Mouse (Mus musculus) activated CD4-positive, CD25-positive, alpha-beta regulatory T cell, adult 4 months (primary cell): ENCODE results near the gene Med12l. TPM values are rescaled to one million over a fixed set of nuclear protein-coding genes. Genes with fewer than 3 reads are reported as not detected.
A peak's percentile ranks its signal among the peaks of the same experiment; 100 is the strongest.

Source experiments
- ATAC-seq: one replicate; pipeline ENCODE4 v1.8.0; 2017
- polyA plus RNA-seq, 2 experiments: library from polyadenylated mRNA; unstranded; fragments of 100-300 nt; shearing (Covaris generic); gene quantifications; one replicate each; pipeline ENCODE4 v1.2.1; 2017

Med12l gene
- under 1 TPM; 0.11 to 0.53 TPM for polyA plus RNA-seq

DNA sequence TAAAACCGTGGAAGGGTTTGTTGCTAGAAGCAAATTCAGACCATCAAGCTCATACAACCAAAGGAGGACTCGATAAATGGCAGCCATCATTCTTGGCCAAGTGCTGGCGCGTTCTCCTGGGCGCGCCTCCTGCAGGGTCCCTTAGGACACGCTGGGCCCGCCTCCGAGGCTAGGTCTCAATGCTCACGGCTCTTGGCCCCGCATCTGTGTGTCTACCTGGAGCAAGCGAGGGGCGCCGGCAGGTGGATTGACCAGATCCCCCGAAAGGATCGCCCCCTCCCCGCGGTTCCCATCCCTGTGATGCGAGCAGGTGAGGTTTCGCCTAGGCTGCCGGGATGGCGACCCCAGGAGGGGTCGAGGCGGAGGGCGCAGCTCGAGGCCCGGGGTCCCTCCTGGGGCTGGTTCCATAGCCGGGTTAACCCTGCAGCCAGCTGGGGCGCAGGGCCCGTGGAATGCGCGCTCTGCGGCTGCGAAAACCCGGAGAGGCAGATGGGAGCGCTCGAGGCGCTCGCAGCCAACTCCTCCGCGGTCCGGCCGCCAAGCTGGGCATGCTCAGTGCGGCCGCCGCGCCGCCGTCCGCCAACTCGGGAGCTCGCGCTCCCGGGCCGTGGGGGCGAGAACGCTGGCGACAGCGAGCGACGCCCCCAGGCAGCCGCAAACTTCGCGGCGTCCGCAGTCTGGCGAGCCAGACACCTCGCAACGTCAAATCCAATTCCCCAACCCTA, at the start of gene Med12l:
Gene Med12l, plus strand, starts transcription at position 555 of the 725 bp plus-strand sequence.
- no peak for ATAC-seq

DNA sequence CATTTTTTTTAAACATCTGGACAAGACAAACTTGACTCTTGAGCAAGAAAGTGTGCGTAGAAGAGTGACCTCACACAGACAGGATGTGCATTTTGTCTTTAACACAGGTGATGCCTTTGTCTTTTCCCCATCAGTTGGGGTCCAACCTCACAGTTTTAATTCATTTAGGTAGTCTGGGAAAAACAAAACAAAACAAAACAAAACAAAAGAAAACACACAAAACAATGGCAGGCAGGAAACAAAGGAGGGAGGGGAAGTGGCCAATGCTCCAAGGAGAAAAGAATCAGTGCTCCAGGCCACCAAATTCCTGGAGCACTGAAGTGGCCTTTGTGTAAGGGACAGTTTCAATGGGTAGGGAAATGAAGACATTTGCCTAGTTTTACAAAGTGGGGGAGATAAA, 44.5 kb upstream of the Med12l start:
- no peak for ATAC-seq

GRCm38 (mm10) chr3:58977413-58977812, 28.2 kb upstream of the Med12l start:
- no peak for ATAC-seq

GRCm38 (mm10) chr3:58977906-58978622, 27.6 kb upstream of the Med12l start:
- no peak for ATAC-seq

DNA sequence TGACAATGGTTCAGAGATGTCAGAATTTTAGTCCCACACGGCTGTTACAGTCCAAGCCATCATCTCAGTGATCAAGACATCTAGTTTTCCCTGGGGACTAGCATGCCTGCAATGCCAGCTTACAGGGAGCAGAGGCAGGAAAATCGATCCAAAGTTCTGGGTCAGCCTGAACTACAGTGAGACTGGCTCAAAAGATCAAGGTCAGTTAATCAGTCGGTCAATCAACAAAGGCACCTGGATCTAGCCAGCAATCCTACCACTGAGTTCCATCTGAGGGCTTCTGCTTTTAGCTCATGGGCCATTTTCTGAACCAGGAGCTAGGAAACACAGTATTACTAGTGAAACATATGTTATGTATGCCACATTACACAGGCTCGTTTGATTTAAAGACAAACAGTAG, 25.0 kb upstream of the Med12l start:
- no peak for ATAC-seq

GRCm38 (mm10) chr3:58982896-58983837, 22.5 kb upstream of the Med12l start:
- peak; percentile 32 for ATAC-seq

DNA sequence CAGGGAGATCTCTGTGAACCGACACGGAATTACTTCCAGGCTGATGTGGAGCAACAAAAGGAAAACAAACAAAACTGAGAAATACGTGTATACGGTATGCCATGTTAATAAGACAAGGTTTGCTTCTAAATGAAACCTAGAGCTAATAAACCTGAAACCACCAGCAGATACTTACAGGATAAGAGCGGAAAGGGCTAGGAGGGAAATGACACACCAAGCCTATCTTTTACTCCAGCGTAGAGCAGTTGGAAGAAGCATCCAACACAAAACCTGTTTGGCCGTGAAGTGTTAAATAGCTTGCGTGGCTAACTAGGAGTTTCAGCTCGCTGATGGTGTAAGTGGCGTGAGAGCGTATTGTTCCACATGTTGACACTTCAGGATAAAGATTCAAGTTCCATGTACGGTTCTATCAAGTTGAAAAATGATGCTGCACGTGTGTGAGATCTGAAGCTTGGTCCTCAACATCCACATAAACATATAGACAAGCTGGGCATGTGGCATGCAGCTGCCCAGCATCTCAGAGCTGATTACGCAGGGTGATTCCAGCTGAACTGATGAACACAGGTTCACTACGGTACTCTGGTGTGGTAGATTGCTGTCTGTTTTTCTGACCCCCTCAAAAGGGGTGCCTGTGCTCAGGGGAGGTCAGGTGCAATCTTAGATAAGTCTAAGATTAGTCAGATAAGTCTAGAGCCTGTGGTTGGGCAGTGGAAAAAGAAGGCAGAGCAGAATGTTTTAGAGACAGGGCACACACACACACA, 21.6 kb upstream of the Med12l start:
- no peak for ATAC-seq

DNA sequence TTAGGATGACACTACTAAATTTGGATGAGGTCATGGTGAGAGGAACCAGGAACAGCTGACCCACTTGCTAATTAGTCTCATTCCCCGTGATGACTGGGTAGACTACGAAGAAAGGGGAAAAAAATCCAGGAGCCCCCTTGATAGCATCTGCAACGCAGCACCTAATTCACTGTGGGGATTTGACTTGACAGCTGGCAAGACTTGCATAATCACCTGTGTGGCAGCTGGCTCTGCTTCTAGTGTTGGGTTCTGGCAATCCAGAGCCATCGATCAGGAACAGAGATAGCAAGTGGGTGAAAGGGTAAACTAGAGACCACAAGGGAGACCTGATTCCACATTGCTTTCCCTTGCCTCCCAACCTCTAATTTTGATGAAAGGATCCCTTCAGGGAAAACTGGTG, 19.8 kb upstream of the Med12l start:
- no peak for ATAC-seq

GRCm38 (mm10) chr3:58989374-58989773, 16.3 kb upstream of the Med12l start:
- no peak for ATAC-seq

DNA sequence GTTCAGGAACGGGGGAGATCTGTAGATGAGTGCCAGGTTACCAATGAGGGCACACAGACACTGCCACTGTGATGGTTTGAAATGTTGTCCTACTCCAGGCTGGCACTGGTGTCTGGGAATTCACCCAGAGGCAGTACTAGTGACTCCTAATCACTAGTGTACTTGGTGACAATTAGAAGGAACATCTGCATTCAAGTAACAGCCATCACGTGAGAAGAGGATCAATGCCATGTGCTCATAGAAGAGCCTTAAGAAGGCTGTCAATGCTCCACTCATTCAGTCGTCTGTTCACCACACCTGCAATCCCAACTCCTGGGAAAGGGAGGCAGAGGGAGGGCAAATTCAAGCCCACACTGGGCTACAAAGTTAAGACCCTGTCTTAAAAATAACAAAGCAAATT, 15.1 kb upstream of the Med12l start:
- ATAC-seq: no peak

DNA sequence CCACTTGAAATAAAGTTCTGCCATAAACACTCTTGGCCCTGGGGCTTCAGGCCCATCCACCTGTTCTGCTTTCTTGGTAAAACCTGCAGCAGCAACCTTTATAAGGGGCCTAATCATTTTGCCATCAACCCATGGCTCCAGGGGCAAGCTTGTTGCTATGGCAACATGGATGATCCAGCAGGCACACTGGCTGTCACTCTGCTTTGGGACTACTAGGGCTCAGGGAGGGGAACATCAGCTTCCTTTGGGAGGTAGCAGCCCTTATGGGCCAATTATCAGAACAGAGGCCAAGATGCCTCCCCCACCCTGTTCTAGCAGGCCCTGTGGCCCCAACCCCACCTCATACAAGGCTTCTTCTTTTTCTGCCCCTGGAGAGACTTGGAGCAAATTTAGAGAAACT, 13.5 kb upstream of the Med12l start:
- ATAC-seq: no peak

DNA sequence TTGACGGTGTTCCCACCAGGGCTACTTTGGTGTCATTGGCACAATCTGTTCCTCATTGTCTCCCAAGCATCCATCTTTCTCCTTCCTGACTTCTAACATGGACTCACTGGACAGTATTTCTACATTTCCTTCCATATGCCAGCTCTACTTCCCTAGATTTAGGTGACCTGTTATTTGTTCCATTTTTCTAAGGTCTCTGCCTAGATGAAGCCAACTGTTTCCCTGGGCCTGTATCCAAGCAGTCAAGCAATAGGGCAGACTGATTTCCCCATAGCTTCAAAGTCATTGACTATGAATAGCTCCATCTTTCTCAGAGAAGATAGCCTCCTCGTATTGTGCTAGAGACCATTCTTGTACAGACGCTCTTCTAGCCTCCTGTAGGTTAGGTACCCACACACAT, 12.0 kb upstream of the Med12l start:
- no peak for ATAC-seq

DNA sequence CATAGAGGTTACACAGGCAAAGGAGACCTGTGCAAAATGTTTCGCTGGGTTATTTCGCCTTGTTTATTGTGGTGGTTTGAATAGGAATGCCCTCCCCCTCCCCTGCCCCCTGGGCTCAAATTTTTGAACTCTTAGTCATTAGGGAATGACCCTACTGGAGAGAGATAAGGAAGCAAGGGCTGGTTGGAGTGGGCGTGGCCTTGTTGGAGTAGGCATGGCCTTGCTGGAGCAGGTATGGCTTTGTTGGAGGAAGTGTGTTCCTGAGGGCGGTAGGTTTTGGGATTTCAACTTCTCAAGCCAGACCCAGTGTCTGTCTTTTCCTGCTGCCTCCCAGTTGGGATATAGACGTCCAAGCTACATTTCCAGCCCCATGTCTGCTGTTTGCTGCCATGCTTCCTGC, 1.9 kb upstream of the Med12l start:
- no peak for ATAC-seq

DNA sequence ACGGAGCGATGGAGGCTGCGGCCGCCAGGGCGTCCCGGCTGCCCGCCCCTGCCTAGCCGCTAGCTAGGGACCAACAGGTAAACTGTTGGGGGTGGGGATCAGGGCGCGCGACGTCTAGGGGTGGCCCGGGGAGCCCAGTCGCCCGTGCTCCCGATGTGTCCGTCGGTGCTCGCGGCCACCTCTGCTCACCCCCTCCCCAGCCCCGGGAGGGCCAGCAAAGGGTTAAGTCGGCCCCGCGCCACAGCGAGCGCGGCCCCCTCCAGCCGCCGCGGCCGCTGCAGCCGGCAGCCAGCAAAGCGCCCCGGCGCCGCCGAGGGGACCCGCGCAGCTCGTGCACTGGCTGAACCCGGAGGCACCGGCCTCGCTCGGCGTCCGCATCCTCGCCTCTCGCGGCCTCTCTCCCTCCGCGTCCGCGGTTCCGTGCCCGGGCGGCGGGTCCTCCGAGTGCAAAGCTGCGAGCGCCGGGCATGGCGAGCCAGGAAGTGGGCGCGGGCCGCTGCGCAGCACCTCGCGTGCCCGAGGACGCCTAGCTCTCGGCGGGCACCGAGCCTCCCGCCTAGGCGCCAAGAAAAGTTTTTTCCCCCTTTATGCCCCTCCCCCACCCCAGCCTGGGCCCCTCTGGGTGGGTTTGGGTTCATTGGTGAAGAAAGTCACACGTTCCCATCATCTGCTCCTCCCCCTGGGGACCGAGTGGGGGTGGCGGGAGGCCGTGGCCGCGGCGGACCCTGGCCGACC, 538 bp downstream of the Med12l start:
- no peak for ATAC-seq

GRCm38 (mm10) chr3:59006731-59007441, 1.3 kb downstream of the Med12l start:
- ATAC-seq: no peak

- ATAC-seq: no peak
These were observed 4.7 kb downstream of the Med12l start for GRCm38 (mm10) chr3:59010276-59010675.

GRCm38 (mm10) chr3:59015698-59016412, 10.2 kb downstream of the Med12l start:
- no peak for ATAC-seq

DNA sequence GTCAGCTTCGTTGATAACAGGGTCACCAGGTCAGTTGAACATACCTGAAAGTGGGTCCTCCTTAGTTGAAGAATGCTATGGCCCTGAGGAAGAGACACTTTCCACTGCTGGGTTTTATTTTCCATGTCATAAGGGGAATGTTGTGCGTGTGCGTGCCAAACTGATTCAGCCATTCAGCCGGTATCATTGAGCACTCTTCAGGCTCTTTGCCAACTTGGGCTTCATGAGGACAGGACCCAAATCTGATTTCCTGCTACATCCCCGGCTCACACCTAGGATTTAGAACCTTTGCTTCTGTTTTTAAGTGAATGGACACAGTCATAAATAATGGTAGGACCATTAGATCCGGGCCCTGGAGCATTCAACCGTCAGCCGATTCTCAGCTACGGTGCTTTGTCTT, 10.9 kb downstream of the Med12l start:
- no peak for ATAC-seq

DNA sequence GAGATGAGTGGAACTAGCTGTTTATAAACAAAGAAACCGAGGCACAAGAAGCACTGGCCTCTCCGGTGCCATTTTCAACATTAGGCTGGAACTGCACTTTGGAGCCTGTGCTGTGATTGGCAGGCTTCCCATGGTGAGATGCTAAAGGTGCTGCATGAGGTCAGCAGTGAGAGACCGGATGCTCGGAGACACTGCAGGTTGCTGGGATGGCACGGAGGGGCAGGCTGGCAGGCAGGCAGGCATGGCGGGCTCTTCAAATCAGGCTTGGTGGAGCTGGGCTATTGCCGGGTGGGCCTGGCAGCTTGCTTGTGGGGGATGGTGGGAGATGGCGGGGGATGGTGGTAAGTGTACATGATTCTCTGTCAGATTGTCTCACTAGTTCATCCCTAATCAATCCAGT, 15.6 kb downstream of the Med12l start:
- no peak for ATAC-seq

GRCm38 (mm10) chr3:59022251-59022650, 16.6 kb downstream of the Med12l start:
- no peak for ATAC-seq
